Mouse (Mus musculus) right cerebral cortex, postnatal 25 days (tissue): Measurements from ENCODE around the gene Pex16.
"Not testable (repeated sequence)": the region's sequence is repeated elsewhere in the genome, so short reads cannot be mapped to it uniquely, and the experiment has no call there.

Experiments used
- DNase-seq: peaks from one replicate; pipeline ENCODE4 v3.0.0; 2022

The Pex16 gene

DNA sequence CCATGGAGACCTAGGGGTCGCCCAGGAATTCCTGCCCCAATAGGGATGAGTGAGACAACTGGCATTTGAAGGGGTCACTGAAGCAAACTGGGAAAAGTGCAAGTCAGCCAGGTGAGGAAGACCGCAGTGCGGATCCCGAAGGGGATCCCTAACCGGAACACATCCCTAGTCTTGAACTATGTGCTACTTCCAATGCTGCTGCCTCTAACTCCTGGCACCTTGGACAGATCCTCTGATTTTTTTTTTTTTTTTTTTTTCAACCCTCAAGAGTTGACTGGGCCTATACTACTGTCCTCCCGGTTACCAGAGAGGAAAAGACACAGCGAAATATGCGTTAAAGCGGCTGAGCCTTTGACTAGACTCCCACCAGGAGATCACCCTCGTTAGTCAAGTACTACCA is 15.2 kb downstream of the Pex16 start:
- no peak for DNase-seq

DNA sequence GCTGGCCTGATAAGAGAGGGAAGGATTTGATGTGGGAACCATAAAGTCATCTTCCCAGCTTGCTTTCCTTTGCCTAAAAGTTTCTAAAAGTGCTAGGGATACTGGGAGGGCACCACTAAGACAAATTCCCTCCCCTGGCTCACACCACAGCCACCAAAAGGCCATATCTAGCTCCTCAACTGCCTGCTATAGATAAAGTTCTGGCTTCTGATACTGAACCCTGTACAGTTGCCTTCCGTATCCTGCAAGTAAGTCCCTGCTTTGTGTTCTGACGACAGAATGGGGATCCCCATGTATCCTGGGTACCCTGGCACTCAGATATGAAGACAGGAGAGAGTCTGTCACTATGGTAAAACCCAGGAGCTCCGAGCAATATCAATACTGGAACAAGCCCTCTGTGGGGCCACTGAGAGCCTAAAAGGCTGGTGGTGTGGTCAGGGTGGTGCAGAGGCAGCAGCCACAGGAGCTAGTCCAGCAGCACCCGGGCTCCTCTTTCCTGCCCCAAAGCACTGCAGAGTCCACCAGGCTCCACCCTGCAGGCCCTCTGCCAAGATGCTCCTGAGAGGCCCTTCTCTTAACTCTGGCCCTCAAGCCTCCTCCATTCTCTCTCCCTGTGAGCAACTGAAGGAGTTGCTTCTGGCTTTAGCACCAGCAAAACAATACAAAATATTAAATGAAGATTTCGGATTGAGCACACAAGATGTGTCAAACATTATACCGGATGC is 15.9 kb downstream of the Pex16 start:
- DNase-seq, result no peak

DNA sequence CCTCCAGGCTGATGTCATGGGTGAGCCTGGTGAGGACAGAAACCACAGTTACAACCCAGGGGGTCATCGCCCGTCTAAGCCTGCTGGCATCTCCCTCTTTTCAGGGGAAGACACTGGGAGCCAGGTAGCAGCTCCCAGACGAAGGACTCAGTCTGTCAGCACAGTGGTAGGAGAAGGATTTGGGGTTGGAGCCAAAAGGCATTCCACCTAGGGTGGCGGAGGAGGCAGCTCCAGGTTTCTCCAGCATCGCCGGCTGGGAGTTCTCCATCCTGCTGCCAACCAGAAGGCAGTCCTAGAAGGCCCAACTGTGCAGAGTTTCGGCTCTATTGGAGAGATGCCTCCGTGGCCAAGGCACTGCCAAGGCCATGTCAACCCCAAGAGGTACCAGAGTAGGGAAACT is 16.6 kb downstream of the Pex16 start:
- DNase-seq, result peak; percentile 60

DNA sequence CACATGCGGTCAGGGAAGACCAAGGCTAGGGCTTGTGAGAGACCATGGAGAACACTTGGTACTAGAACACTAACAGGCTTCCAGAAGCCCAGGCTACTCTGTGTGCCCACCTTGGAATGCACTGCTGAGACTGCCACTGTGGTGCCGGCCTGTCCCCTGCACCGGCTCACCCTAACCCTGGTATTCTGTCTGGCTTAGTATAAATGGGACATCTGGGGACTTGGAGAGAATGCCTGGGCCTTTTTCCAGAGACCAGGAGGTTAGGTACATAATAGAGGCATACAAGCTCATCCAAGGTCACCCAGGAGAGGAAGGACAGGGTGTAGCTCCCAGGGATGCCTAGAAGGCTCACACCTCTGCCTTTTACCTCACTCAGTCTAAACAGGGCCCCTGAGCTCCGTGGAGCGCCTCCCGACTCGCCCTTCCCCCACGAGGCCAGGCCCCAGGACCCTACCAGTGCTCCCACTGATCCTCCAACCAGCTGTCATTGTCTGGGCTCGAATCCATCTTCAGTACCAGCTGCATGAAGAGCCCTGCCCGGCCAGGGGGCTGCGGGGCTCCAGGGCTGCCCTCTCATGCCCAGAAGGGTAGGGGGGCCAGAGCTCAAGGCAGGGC is 17.3 kb downstream of the Pex16 start:
- DNase-seq, result no peak

DNA sequence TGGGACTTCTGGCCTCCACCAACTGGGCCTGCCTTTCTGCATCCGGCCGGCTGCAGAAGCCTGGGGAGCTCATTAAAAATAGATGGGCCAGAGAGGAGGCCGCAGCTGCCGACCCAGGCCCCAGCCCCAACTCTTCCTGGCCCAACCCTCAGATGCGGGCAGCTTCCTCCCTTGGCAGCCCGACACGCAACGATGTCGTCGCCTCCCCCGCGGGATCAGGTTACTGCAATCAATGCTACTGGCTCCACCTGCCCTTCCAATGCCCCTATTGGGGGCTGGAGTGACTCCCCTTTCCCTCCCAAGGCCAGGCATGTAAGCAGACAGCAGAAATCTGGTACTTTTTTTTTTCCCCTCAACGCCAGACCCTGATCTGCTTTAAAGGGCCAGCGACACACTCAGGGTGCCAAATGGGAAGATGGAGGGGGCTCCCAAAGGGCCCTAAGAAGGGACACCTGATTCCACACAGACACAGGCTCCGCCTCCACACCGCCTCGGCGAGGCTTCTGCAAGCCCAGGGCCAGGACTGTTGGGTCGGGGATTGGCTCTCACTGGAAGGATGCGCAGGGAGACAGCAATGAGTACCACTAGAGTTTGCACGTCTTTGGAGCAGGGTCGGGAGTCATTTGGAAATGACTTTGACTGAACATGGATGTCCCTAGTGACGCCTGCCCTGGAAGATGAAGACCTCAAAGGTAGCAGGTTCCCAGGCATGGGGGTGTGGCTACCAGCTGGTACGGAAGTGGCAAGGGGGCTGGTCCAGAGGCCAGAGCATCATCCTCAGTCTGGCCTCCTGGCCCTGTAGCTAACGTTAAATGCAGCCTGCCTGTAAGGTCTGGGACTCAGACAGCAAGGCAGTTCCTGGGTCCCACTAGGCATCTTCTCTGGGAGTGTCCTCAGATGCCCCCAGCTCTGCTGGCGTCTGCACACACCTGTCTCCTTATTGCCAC is 18.1 kb downstream of the Pex16 start:
- DNase-seq, result no peak

DNA sequence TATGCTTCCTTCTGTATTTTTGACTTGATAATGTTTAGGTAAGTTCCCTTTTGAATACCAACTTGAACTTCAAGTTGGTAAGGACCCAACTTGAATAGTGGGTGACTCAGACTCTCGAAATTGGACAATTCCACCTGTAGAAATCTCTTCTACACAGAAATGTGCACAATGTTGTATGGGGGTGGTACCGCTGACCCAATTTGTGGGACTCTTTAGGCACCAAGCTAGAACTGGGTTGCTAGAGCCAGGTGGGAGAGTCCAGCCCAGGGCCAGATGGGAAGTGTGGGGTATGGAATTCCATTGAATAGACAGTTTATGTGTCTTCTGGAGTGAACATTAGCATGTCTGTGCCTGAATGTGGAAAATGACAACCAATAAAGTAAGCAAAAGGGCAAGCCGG is 21.1 kb downstream of the Pex16 start:
- DNase-seq, result no peak

DNA sequence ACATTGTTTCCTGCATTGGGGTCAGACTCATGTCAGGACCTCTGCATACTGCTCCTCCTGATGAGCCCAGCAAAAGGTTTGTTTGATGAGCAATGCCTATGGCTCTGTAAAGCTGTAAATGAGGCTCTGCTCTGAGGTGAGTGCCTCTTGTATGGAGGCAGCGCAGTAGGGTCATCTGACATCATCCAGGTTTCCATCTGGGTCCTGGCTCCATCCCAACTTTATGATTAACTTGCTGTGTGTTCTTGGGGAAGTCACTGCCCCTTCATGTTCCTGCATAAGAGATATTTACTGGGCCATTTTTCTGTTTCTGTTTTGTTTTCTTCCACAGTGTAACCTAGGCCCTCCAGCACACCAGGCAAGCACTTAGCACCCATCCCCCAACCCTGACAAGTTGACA is 23.0 kb downstream of the Pex16 start:
- DNase-seq, result no peak

DNA sequence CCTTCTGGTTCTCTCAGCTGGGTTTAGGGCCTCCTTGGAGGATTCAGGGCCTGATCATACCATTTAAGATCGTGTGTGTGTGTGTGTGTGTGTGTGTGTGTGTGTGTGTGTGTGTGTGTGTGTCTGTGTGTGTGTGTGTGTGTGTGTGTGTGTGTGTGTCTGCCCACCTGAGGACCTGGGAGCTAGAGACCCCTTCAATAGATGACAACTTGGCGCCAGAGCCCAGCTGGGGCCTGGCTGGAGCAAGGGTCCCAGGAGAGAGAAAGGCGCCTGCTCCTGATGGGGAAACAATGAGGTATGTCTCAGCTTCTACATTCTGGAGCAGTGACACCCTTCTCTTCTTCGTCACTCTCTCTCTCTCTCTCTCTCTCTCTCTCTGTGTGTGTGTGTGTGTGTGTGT is 25.4 kb downstream of the Pex16 start:
- DNase-seq, result not testable (repeated sequence)

DNA sequence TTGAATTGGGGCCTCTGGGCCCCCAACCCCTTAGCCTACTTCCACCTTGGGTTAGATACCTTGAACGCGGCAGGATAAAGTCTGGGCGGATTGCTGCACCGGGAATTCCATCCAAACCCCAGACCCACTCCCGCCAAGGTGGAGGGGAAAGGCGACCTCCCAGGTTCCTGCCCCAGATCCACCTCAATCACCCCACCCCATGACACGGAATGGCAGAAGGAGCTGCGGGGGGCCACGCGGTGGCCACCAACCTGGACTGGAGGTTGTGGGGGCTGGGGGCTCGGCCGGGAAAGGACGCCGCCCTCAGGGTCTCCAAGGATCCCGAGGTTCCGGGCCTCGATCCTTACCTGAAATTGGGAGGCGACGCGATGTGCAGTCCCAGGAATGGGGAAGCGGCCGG is 26.2 kb downstream of the Pex16 start:
- no peak for DNase-seq

DNA sequence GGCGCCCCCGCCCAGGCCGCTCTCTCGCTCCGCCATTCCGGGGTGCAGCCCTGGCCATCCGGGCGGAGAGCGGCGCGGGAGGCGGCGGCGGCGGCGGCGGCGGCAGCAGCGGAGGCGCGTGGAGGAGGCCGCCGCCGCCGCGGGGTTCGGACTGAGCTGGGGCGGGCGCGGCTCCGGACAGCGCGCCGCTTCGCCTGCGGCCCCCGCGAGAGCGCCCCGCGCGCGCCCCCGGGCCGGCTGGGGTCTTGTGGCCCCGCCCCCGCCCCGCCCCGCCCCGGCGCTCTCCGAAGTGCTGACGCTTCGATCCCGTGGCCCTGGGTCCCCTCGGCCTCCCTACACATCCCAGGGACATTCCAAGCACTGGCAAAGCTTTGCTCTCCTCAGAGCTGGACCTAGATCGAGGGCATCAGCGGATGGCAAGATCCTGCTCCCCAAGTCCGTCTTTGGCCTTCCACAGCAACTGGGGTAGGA is 26.6 kb downstream of the Pex16 start, which contains the start of gene Mapk8ip1:
Gene Mapk8ip1, minus strand, starts transcription at position 173 of the 471 bp plus-strand sequence.
- no peak for DNase-seq

DNA sequence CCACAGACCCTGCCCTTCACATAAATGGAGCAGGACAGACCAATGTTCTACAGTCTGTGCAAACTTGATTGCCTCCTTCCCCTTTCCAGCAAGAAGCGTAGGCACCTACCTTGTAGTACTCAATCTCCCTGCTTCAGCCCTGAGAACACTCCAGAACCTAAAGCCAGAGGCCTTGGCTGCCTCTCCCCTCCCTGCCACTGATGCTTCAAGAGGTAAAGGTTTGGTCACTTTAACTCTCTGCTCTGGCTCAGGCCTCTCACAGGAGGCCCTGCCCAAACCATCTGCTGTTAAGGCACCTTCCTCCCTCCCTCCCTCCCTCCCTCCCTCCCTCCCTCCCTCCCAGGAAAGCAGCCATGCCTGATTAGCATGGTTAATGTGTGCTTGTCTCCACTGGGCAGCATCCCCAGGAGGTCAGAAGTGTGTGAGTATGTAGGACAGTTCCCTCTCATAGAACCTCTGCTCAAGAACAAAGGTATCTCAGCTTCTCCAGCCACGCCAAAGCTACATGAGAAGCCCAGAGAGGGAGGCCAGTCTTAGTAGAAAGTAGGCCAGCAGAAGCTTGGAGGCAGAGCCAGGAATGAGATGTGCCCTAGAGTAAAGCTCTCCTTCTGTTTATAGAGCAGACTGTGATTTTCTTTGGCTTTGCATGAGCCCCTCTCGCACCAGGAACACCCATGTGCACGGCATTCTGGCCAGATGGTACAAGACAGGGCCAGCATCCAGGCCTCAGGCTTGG is 28.3 kb downstream of the Pex16 start:
- no peak for DNase-seq

DNA sequence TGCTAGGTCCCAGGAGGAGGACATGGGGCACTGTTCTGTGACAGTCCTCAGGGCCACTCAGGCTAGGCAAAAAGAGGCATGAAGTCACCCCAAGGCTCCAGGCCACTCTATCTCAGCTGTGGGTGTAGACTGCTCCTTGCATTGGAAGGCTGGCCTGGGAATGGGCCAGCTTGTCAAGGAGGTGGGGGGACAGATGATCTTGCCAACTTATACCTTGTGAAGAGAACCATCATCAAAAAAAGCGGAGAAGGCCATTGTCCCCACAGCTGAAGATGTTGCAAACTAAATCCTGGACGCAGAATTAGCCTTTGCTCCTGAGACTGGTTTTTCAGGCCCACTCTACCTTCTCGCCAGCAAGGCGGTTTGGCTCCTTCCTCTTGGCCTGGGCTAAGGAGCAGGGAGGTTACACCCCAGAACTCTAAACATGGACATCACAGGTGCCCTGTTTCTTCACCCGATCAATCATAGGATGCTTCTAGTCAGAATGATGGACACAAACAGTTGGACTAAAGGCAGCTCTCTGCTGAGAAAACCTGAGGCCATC is 29.4 kb downstream of the Pex16 start:
- DNase-seq, result no peak

DNA sequence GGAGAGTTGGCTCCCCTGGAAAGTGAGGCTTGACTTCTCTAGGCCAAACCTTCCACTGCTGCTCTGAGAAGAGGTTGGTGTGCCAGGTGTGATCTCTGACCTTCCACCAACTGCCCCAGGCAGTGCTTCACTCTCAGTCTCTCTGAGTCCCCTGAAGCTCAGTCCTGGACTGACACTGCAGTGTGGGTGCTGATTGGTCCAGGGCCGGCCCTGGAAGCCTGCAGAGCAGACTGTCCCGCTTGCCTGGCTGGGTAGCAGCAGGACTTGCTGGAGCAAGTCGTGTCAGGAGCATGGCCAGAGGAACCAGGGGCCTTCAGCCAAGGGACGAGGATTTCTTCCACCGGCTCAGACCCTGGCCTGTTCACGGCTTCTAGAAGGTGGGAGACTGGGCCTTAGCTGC is 30.3 kb downstream of the Pex16 start:
- no peak for DNase-seq

DNA sequence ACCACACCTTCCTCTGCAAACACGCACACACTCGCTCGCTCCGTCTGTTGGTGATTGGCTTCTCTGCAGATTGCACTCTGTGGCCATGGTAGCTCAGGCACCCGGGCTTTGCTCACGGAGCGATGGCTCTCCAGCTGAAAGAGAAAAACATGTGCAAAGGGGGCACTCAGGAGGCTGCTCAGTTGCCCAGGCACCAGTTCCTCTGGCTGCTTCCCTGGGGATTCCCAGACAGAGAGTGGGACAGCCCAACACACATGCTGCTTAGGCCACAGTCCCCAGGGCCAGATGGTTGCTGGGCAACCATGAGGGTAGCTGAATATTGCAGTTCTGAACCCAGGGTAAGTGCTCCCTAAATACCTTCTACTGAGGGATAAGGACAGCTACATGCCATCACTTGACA is 31.2 kb downstream of the Pex16 start:
- no peak for DNase-seq

DNA sequence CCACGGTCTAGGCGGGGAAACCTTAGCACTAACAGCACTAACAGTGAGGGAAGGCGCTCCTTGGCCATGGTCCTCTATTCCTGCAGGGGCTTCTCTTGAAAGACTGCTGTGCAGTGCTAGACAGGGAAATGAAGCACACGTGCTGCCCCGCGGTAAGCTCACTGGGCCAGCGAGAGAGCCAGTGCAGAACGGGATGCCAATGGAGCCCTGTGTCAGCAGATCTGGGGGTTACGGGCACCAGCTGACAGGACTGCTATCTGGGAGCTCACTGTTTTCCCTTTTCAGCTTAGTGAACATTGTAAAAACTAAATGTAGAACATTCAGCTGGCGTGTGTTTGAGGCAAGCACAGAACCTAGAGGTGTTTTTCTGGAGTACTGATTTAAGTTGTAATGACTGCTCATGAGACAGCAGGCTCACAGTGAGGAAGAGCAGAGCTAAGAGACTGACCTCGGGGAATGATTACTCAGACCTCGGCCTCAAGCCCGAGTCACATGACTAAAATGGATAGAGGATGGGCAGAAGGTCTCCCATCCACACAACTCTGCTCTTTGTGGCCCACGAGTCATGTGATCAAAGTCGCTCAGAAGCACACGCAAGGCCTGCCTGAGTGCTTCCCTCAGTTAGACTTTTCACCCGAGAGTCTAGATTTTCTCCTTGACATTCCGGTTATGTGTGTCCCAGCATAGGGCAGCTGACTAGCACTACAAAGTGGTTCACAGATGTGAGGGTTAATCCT is 34.0 kb downstream of the Pex16 start:
- no peak for DNase-seq

DNA sequence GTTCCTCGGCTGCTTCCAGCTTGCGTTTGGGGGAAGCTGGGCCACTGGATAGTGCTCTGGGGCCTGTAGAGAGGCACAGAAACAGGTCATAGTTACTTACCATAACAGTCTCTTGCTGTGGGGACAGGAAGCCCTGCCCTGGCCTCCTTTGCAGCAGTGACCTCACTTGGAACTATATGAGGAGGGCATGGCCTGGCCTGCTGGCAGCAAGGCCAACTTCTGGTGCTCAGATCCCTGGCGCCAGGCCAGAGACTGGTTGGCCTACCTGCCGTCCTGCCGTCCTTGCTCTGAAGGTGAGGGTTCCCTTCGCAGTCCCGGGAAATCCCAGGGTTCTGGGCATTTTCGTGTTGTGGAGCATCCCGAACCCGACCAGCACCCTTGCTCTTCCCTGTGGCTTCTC is 37.2 kb downstream of the Pex16 start:
- DNase-seq, result no peak

DNA sequence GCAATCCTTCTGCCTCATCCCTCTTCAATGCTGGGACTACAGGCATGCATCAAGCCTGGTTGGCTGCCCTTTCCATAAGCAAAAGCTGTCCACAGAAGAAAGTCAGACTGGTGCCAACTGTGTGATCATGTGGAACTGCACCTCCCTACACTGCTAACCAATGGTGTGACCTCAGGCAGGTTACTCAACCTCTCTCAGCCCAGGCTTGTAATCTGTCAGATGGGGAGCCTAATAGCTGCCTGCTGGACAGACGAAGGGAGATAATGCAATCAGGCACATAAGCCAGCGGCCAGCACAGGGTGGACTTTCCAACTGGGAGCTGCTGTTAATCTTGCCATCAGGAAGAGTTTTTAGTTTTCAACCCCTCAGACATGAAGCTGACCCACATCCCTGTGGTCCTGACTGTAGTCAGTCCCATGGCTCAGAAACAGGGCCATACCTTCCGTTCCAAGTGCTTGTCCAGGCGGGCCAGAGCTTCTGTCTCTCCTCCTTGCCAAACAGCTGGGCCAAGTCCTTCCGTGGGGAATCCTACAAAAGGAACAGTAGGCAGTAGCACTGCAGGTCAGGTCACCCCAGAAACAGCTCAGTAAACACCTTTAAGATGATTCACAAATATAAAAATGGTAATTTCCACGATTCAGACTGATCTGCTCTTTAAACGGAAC is 47.4 kb downstream of the Pex16 start:
- DNase-seq, result no peak

DNA sequence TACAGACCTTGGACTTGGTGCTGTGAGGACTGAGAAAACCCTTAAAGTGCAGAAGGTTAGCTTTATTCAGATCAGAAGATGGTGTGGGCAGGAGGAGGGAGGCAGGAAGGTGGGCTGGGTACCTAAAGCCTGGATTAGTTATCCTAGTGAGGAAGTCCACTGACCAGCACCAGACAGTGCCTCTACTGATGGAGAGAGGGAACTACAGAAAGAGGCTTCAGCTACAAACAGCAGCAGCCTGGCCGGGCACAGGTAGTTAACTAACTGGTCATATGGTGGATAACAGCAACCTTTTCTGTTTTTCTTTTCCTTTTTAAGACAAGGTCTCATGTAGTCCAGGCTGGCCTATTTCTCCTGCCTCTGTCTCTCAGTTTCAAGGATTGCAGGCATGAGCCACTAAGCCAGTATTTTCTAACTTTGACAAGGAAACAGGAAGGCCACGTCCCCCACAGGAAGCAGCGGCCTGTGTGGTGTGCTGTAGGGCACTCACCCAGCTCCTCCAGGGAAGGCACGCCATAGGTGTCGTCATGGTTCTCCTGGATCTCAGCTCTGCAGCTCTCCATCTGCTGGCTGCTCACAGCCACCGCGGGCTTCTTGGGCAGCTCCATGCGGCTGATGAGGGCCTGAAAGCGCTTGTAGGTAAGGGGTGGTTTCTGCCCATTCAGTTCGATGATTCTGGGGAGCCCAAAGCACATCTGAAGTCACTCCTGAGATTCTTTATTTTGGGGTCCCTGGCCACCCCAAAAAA is 48.1 kb downstream of the Pex16 start:
- DNase-seq, result no peak

DNA sequence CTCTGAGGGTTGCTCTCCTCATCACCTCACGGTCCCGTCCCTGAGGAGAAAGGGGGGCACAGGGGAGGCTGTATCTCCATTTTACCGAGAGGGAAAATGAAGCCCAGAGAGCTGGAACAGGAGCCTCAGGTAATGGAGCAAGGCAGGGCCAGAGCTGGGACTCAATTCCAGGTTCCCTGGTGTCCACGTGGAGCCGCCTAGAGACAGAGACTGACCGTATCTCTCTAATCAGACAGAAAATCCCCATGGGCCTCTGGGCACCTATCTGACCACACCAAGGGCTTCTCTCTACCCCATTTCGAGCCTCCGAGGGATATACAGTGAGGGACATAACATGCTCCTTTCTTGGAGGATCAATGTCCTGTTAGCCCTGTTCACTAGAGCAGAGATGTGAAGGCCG is 48.7 kb downstream of the Pex16 start:
- no peak for DNase-seq

DNA sequence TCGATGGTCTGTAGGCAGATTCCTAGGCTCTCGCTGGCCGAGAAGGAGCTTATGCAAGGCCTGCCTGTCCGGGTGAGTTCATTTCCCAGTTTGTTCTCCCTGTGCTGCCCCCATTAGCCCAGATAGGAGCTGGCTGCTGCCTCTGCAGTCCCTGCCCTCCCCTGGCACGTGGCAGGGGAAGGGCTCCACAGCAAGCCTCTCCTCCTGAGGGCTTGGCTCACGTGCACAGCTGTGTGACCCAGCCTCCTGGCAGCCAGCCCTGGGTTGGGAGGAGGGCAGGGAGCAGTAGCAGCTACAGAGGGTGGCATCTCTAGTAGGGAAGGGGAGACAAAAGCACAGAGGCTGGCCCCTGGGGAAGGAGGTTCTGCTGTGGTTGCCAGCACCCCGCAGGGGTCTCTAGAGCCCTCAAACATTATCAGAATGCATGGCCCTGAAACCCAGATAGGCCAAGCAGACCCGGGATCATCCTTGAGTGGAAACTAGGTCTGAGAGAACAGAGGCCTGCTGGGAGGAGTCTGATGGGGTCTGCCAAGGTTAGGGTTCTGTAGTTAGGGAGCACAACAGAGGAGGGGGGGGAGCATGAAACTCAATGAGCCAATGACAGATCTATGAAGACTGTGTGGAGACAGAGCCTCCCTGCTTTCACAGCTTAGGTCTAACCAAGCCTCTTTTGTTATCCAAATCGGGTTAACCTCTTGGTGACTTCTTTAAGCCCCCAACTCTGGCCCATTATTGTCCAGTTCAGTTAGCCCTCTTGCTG is 49.4 kb downstream of the Pex16 start:
- DNase-seq, result peak; percentile 79
